Mouse (Mus musculus): ENCODE results near the gene Myom1.

The Myom1 gene

GRCm38 (mm10) chr17:70991706-70992625 lies 10.5 kb upstream of the Myom1 start:
- peak; percentile 43 for DNase-seq (ENCODE audit: low read depth, low spot score)

GRCm38 (mm10) chr17:70992662-70993061 lies 9.8 kb upstream of the Myom1 start:
- no peak for DNase-seq (ENCODE audit: low read depth, low spot score)

- DNase-seq (ENCODE audit: low read depth, low spot score) = no peak
These were observed 9.0 kb upstream of the Myom1 start for GRCm38 (mm10) chr17:70993385-70993807.

- DNase-seq (ENCODE audit: low read depth, low spot score) = no peak
These were observed 7.8 kb upstream of the Myom1 start for GRCm38 (mm10) chr17:70994671-70995070.

- DNase-seq (ENCODE audit: low read depth, low spot score) = no peak
These were observed 6.9 kb upstream of the Myom1 start for GRCm38 (mm10) chr17:70995551-70995950.

- DNase-seq (ENCODE audit: low read depth, low spot score) = no peak
These were observed 4.6 kb upstream of the Myom1 start for GRCm38 (mm10) chr17:70997836-70998235.

- no peak for DNase-seq (ENCODE audit: low read depth, low spot score)
These were observed 3.9 kb upstream of the Myom1 start for GRCm38 (mm10) chr17:70998400-70998975.

- DNase-seq (ENCODE audit: low read depth, low spot score) = no peak
These were observed 3.2 kb upstream of the Myom1 start for GRCm38 (mm10) chr17:70999187-70999586.

GRCm38 (mm10) chr17:71000255-71000654 lies 2.2 kb upstream of the Myom1 start:
- DNase-seq (ENCODE audit: low read depth, low spot score) = no peak

GRCm38 (mm10) chr17:71001067-71001466 lies 1.4 kb upstream of the Myom1 start:
- no peak for DNase-seq (ENCODE audit: low read depth, low spot score)

GRCm38 (mm10) chr17:71001699-71002080 lies 743 bp upstream of the Myom1 start:
- DNase-seq (ENCODE audit: low read depth, low spot score) = peak; percentile 45

GRCm38 (mm10) chr17:71002744-71003094 lies 286 bp downstream of the Myom1 start, which contains the start of gene Myl12a:
TSS of gene Myl12a (minus strand) at chr17:71002878.
- no peak for DNase-seq (ENCODE audit: low read depth, low spot score)

GRCm38 (mm10) chr17:71003112-71003511 lies 679 bp downstream of the Myom1 start:
- no peak for DNase-seq (ENCODE audit: low read depth, low spot score)

GRCm38 (mm10) chr17:71003721-71004120 lies 1.3 kb downstream of the Myom1 start:
- no peak for DNase-seq (ENCODE audit: low read depth, low spot score)

GRCm38 (mm10) chr17:71004186-71004960 lies 1.9 kb downstream of the Myom1 start:
- DNase-seq (ENCODE audit: low read depth, low spot score) = no peak

GRCm38 (mm10) chr17:71006976-71007375 lies 4.5 kb downstream of the Myom1 start:
- DNase-seq (ENCODE audit: low read depth, low spot score) = no peak

GRCm38 (mm10) chr17:71008676-71009075 lies 6.2 kb downstream of the Myom1 start:
- no peak for DNase-seq (ENCODE audit: low read depth, low spot score)

GRCm38 (mm10) chr17:71009751-71010150 lies 7.3 kb downstream of the Myom1 start:
- DNase-seq (ENCODE audit: low read depth, low spot score) = no peak

GRCm38 (mm10) chr17:71010646-71011242 lies 8.3 kb downstream of the Myom1 start:
- no peak for DNase-seq (ENCODE audit: low read depth, low spot score)

- DNase-seq (ENCODE audit: low read depth, low spot score) = no peak
These were observed 9.7 kb downstream of the Myom1 start for GRCm38 (mm10) chr17:71011931-71012662.

GRCm38 (mm10) chr17:71013105-71013504 lies 10.7 kb downstream of the Myom1 start:
- DNase-seq (ENCODE audit: low read depth, low spot score) = no peak

All from brain, adult 2 months (tissue).